Mouse (Mus musculus) neural tube, embryonic 11.5 days (tissue): Measurements from ENCODE around the gene Upk3b. TPM values are rescaled to one million over a fixed set of nuclear protein-coding genes. Genes with fewer than 3 reads are reported as not detected.

ENCODE experiments used
- ATAC-seq: fragments of 200-750 bp; cut with Nextera tagmentation; 2 replicates; pipeline ENCODE4 v1.8.0; 2017; ENCODE audit warnings: moderate number of reproducible peaks, mild to moderate bottlenecking, moderate TSS enrichment, moderate library complexity; ENCODE audit not compliant: insufficient read depth, low FRiP score, low TSS enrichment
- DNase-seq: peaks from one replicate; pipeline ENCODE4 v3.0.0-alpha.2; 2015; ENCODE audit warnings: low spot score
- H3K27ac ChIP-seq: fragments of 300-500 bp; sonication (generic); 2 replicates; pipeline ENCODE4 v1.5.1; 2014; ENCODE audit warnings: low read depth, mild to moderate bottlenecking, low read length
- H3K27me3 ChIP-seq: fragments of 300-500 bp; sonication (generic); 2 replicates; pipeline ENCODE4 v1.6.1; 2014; ENCODE audit warnings: mild to moderate bottlenecking, low read length, mixed read lengths; ENCODE audit not compliant: control insufficient read depth, insufficient read depth
- H3K36me3 ChIP-seq: fragments of 300-500 bp; sonication (generic); 2 replicates; pipeline ENCODE4 v1.6.1; 2014; ENCODE audit warnings: mild to moderate bottlenecking, low read length, moderate library complexity, mixed read lengths; ENCODE audit not compliant: control insufficient read depth, insufficient read depth
- H3K4me1 ChIP-seq: fragments of 300-500 bp; sonication (generic); 2 replicates; pipeline ENCODE4 v1.6.1; 2014; ENCODE audit warnings: low read length, mixed read lengths; ENCODE audit not compliant: control insufficient read depth, insufficient read depth
- H3K4me2 ChIP-seq: fragments of 300-500 bp; sonication (generic); 2 replicates; pipeline ENCODE4 v1.6.1; 2014; ENCODE audit warnings: low read depth, mild to moderate bottlenecking, moderate library complexity
- H3K4me3 ChIP-seq: fragments of 300-500 bp; sonication (generic); 2 replicates; pipeline ENCODE4 v1.5.1; 2014; ENCODE audit warnings: low read depth, low read length
- H3K9ac ChIP-seq: fragments of 300-500 bp; sonication (generic); 2 replicates; pipeline ENCODE4 v1.6.1; 2014; ENCODE audit warnings: mild to moderate bottlenecking, low read length
- H3K9me3 ChIP-seq: fragments of 300-500 bp; sonication (generic); 2 replicates; pipeline ENCODE4 v1.6.1; 2016; ENCODE audit warnings: low read length; ENCODE audit not compliant: control insufficient read depth
- WGBS: fragments of 180-500 bp; shearing (Covaris S2); extraction: QIAGEN DNeasy Blood & Tissue Kit; methylation state at CpG from one replicate; pipeline ENCODE4 v1.1.7; 2014; 5-methylcytosine and 5-hydroxymethylcytosine counted together
- polyA plus RNA-seq: library from polyadenylated mRNA; unstranded; fragments of >200 nt; fragmentation: Nextera tagmentation; extraction: Ambion mirVana; gene quantifications from 2 replicates; pipeline ENCODE4 v1.2.1, GENCODE M21; 2014

Upk3b gene
- polyA plus RNA-seq, 1 experiment from 2014 or later: 0.31 TPM

GRCm38 (mm10) chr5:136025712-136026111 is 12.6 kb upstream of the Upk3b start:
- no peak overlapping the region for H3K4me2 ChIP-seq
- no peak overlapping the region for H3K27ac ChIP-seq
- H3K9me3 ChIP-seq: no peaks in the 10 kb centered on the region
- DNase-seq: no peak
- no peaks in the 10 kb centered on the region for H3K4me1 ChIP-seq
- H3K36me3 ChIP-seq: peaks cover 8% of the 10 kb centered on the region
- H3K27me3 ChIP-seq: no peaks in the 10 kb centered on the region
- ATAC-seq: no peak
- no peak overlapping the region for H3K9ac ChIP-seq
- H3K4me3 ChIP-seq: no peak overlapping the region
- WGBS: 83% methylated on average over 3 of the region's 3 CpGs

- Histone ChIP-seq H3K9ac (no peak overlapping the region), H3K27ac (no peak overlapping the region), H3K9me3 (no peaks in the 10 kb centered on the region), H3K4me1 (no peaks in the 10 kb centered on the region), H3K36me3 (peaks cover 10% of the 10 kb centered on the region), H3K4me2 (no peak overlapping the region), H3K27me3 (no peaks in the 10 kb centered on the region), H3K4me3 (no peak overlapping the region)
- DNase-seq (no peak), ATAC-seq (no peak)
- 87% methylated on average over 9 of the region's 9 CpGs for WGBS
These were observed 11.4 kb upstream of the Upk3b start for GRCm38 (mm10) chr5:136026859-136027258.

- Histone ChIP-seq H3K4me3 (no peak overlapping the region), H3K9ac (no peak overlapping the region), H3K36me3 (peaks cover 13% of the 10 kb centered on the region), H3K27ac (no peak overlapping the region), H3K4me2 (no peak overlapping the region), H3K4me1 (no peaks in the 10 kb centered on the region), H3K9me3 (no peaks in the 10 kb centered on the region), H3K27me3 (no peaks in the 10 kb centered on the region)
- no peak for ATAC-seq
- no peak for DNase-seq
- WGBS: 82% methylated on average over 11 of the region's 11 CpGs
These were observed 10.5 kb upstream of the Upk3b start for GRCm38 (mm10) chr5:136027612-136028311.

GRCm38 (mm10) chr5:136034868-136035267 is 3.4 kb upstream of the Upk3b start:
- Histone ChIP-seq H3K9ac (no peak overlapping the region), H3K4me1 (no peaks in the 10 kb centered on the region), H3K4me2 (no peak overlapping the region), H3K36me3 (peaks cover 7% of the 10 kb centered on the region), H3K4me3 (no peak overlapping the region), H3K27me3 (no peaks in the 10 kb centered on the region), H3K9me3 (no peaks in the 10 kb centered on the region), H3K27ac (no peak overlapping the region)
- no peak for ATAC-seq
- WGBS: 87% methylated on average over 4 of the region's 4 CpGs
- DNase-seq: no peak

GRCm38 (mm10) chr5:136035285-136035684 is 3.0 kb upstream of the Upk3b start:
- H3K27ac ChIP-seq: no peak overlapping the region
- ATAC-seq: no peak
- no peak for DNase-seq
- H3K9ac ChIP-seq: no peak overlapping the region
- no peak overlapping the region for H3K4me2 ChIP-seq
- H3K27me3 ChIP-seq: no peaks in the 10 kb centered on the region
- WGBS: 90% methylated on average over 1 of the region's 1 CpGs
- no peaks in the 10 kb centered on the region for H3K9me3 ChIP-seq
- H3K4me1 ChIP-seq: no peaks in the 10 kb centered on the region
- no peak overlapping the region for H3K4me3 ChIP-seq
- H3K36me3 ChIP-seq: peaks cover 5% of the 10 kb centered on the region

- H3K4me2 ChIP-seq: no peak overlapping the region
- no peaks in the 10 kb centered on the region for H3K4me1 ChIP-seq
- H3K9me3 ChIP-seq: no peaks in the 10 kb centered on the region
- 0 out of 2 replicates have a peak, but pooled peaks cover 3% of the 10 kb centered on the region for H3K36me3 ChIP-seq
- H3K9ac ChIP-seq: no peak overlapping the region
- DNase-seq (no peak), ATAC-seq (no peak)
- WGBS: 83% methylated on average over 1 of the region's 1 CpGs
- no peaks in the 10 kb centered on the region for H3K27me3 ChIP-seq
- H3K4me3 ChIP-seq: no peak overlapping the region
- no peak overlapping the region for H3K27ac ChIP-seq
These were observed 1.6 kb upstream of the Upk3b start for GRCm38 (mm10) chr5:136036667-136037066.

GRCm38 (mm10) chr5:136040210-136040609 is 1.9 kb downstream of the Upk3b start:
- Histone ChIP-seq H3K4me1 (no peaks in the 10 kb centered on the region), H3K9me3 (no peaks in the 10 kb centered on the region), H3K27me3 (no peaks in the 10 kb centered on the region), H3K36me3 (no peaks in the 10 kb centered on the region), H3K9ac (no peak overlapping the region), H3K4me3 (no peak overlapping the region), H3K27ac (no peak overlapping the region), H3K4me2 (no peak overlapping the region)
- no peak for ATAC-seq
- DNase-seq: no peak
- WGBS: 50% methylated on average over 5 of the region's 5 CpGs

GRCm38 (mm10) chr5:136041260-136041659 is 3.0 kb downstream of the Upk3b start:
- no peak for ATAC-seq
- 49% methylated on average over 2 of the region's 2 CpGs for WGBS
- Histone ChIP-seq H3K4me3 (no peak overlapping the region), H3K4me1 (no peaks in the 10 kb centered on the region), H3K4me2 (no peak overlapping the region), H3K27ac (no peak overlapping the region), H3K36me3 (no peaks in the 10 kb centered on the region), H3K9me3 (no peaks in the 10 kb centered on the region), H3K9ac (no peak overlapping the region), H3K27me3 (no peaks in the 10 kb centered on the region)
- no peak for DNase-seq

- Histone ChIP-seq H3K9ac (no peak overlapping the region), H3K27me3 (no peaks in the 10 kb centered on the region), H3K9me3 (no peaks in the 10 kb centered on the region), H3K4me3 (no peak overlapping the region), H3K36me3 (no peaks in the 10 kb centered on the region), H3K27ac (no peak overlapping the region), H3K4me1 (no peaks in the 10 kb centered on the region), H3K4me2 (no peak overlapping the region)
- WGBS: 92% methylated on average over 8 of the region's 8 CpGs
- no peak for ATAC-seq
- DNase-seq: no peak
These were observed 3.4 kb downstream of the Upk3b start for GRCm38 (mm10) chr5:136041666-136042065.
